Mouse (Mus musculus) midbrain, embryonic 12.5 days (tissue): ENCODE measurements around the gene Cnnm4. TPM values are rescaled to one million over a fixed set of nuclear protein-coding genes. Genes with fewer than 3 reads are reported as not detected.

Experiments
- microRNA-seq: library from miRNA; unstranded; fragments of <30 nt; microRNA quantifications from one replicate; pipeline ENCODE4, GENCODE M21; 2017
- polyA plus RNA-seq: library from polyadenylated mRNA; unstranded; fragments of >200 nt; fragmentation: Nextera tagmentation; extraction: Ambion mirVana; gene quantifications from 2 replicates; pipeline ENCODE4 v1.2.1, GENCODE M21; 2016

Gene Cnnm4
- polyA plus RNA-seq, 1 experiment from 2014 or later, result 10.2 TPM

Small RNA genes within 50 kb of the gene (microRNA-seq; reads per million reads assigned to microRNA genes)
- gene Gm47280, result not detected

Other genes starting within 250 kb of the Cnnm4 start
- 63.4 and 64.1 TPM in 2 replicates for gene Uggt1, start 226.9 kb upstream of the Cnnm4 start, polyA plus RNA-seq
- gene Neurl3, start 196.9 kb upstream of the Cnnm4 start, polyA plus RNA-seq, result 0.31 and 0.43 TPM in 2 replicates
- gene Arid5a, start 163.9 kb upstream of the Cnnm4 start, polyA plus RNA-seq, result 2.9 and 3.1 TPM in 2 replicates
- 49.6 and 50.8 TPM in 2 replicates for gene Kansl3, start 102.4 kb upstream of the Cnnm4 start, polyA plus RNA-seq
- 2.3 and 3.1 TPM in 2 replicates for gene Fer1l5, start 99.3 kb upstream of the Cnnm4 start, polyA plus RNA-seq
- gene Lman2l, start 26.3 kb upstream of the Cnnm4 start, polyA plus RNA-seq, result 73.8 and 74.5 TPM in 2 replicates
- gene Cnnm3, start 40.2 kb downstream of the Cnnm4 start, polyA plus RNA-seq, result 3.8 and 4.6 TPM in 2 replicates
- gene Ankrd23, start 65.3 kb downstream of the Cnnm4 start, polyA plus RNA-seq, result 19.8 and 21.1 TPM in 2 replicates
- 0.55 TPM in 1 of 2 replicates, not detected in the other for gene Gm42417, start 67.8 kb downstream of the Cnnm4 start, polyA plus RNA-seq
- gene Ankrd39, start 75.8 kb downstream of the Cnnm4 start, polyA plus RNA-seq, result 19.6 and 19.8 TPM in 2 replicates
- 35.2 and 37.6 TPM in 2 replicates for gene Sema4c, start 86.7 kb downstream of the Cnnm4 start, polyA plus RNA-seq
- gene Fam178b, start 211.6 kb downstream of the Cnnm4 start, polyA plus RNA-seq, result not detected in 2 replicates
- 466 and 473 TPM in 2 replicates for gene Cox5b, start 219.8 kb downstream of the Cnnm4 start, polyA plus RNA-seq
- gene 4933424G06Rik, start 238.5 kb downstream of the Cnnm4 start, polyA plus RNA-seq, result 0.27 TPM in 2 replicates
- gene Actr1b, start 242.8 kb downstream of the Cnnm4 start, polyA plus RNA-seq, result 109 and 118 TPM in 2 replicates